Mouse (Mus musculus) liver, embryonic 12.5 days (tissue): ENCODE data around the gene Sdc4. TPM values are rescaled to one million over a fixed set of nuclear protein-coding genes. Genes with fewer than 3 reads are reported as not detected.

ENCODE experiments used
- ATAC-seq: fragments of 200-750 bp; cut with Nextera tagmentation; 2 replicates; pipeline ENCODE4 v1.8.0; 2017; ENCODE audit warnings: moderate number of reproducible peaks, mild to moderate bottlenecking, moderate library complexity
- H3K27ac ChIP-seq: fragments of 300-500 bp; sonication (generic); 2 replicates; pipeline ENCODE4 v1.5.1; 2016; ENCODE audit warnings: mild to moderate bottlenecking
- H3K27me3 ChIP-seq: fragments of 300-500 bp; sonication (generic); replicated peaks from 2 replicates; pipeline ENCODE4 v1.6.1; 2016; ENCODE audit warnings: mild to moderate bottlenecking, moderate library complexity
- H3K36me3 ChIP-seq: fragments of 300-500 bp; sonication (generic); 2 replicates; pipeline ENCODE4 v1.6.1; 2016; ENCODE audit warnings: mild to moderate bottlenecking, moderate library complexity
- H3K4me1 ChIP-seq: fragments of 300-500 bp; sonication (generic); 2 replicates; pipeline ENCODE4 v1.6.1; 2016
- H3K4me2 ChIP-seq: fragments of 300-500 bp; sonication (generic); 2 replicates; pipeline ENCODE4 v1.6.1; 2016; ENCODE audit warnings: mild to moderate bottlenecking, moderate library complexity
- H3K4me3 ChIP-seq: fragments of 300-500 bp; sonication (generic); 2 replicates; pipeline ENCODE4 v1.5.1; 2016; ENCODE audit warnings: mild to moderate bottlenecking, moderate library complexity
- H3K9ac ChIP-seq: fragments of 300-500 bp; sonication (generic); 2 replicates; pipeline ENCODE4 v1.6.1; 2016; ENCODE audit warnings: mild to moderate bottlenecking, moderate library complexity
- H3K9me3 ChIP-seq: fragments of 300-500 bp; sonication (generic); replicated peaks from 2 replicates; pipeline ENCODE4 v1.6.1; 2016; ENCODE audit warnings: mild to moderate bottlenecking, moderate library complexity
- WGBS: fragments of 180-500 bp; shearing (Covaris S2); methylation state at CpG from one replicate; pipeline ENCODE4 v1.1.7; 2016; ENCODE audit not compliant: insufficient replicate concordance; 5-methylcytosine and 5-hydroxymethylcytosine counted together
- polyA plus RNA-seq: library from polyadenylated mRNA; unstranded; fragments of >200 nt; fragmentation: Nextera tagmentation; extraction: Ambion mirVana; gene quantifications from 2 replicates; pipeline ENCODE4 v1.2.1, GENCODE M21; 2016

The Sdc4 gene
- polyA plus RNA-seq, 1 experiment from 2014 or later, result 31.8 TPM

- no peaks in the 10 kb centered on the region for H3K9me3 ChIP-seq
- 0 out of 2 replicates have a peak overlapping the region, but pooled peaks have one; percentile 17 for H3K4me2 ChIP-seq
- H3K4me3 ChIP-seq, result no peak overlapping the region
- H3K27me3 ChIP-seq, result peaks cover 87% of the 10 kb centered on the region
- no peak for ATAC-seq
- no peaks in the 10 kb centered on the region for H3K36me3 ChIP-seq
- H3K4me1 ChIP-seq, result no peaks in the 10 kb centered on the region
- H3K9ac ChIP-seq, result no peak overlapping the region
- no peak overlapping the region for H3K27ac ChIP-seq
- under 1% methylated on average over 22 of the region's 22 CpGs for WGBS
Observed at GRCm38 (mm10) chr2:164407708-164408107, 36.0 kb downstream of the Sdc4 start.

- WGBS, result 36% methylated on average over 5 of the region's 5 CpGs
- no peak for ATAC-seq
- Histone ChIP-seq H3K27me3 (peaks cover 99% of the 10 kb centered on the region), H3K9me3 (no peaks in the 10 kb centered on the region), H3K4me3 (no peak overlapping the region), H3K36me3 (no peaks in the 10 kb centered on the region), H3K9ac (no peak overlapping the region), H3K4me2 (no peak overlapping the region), H3K27ac (no peak overlapping the region), H3K4me1 (no peaks in the 10 kb centered on the region)
Observed at GRCm38 (mm10) chr2:164405519-164405918, 38.2 kb downstream of the Sdc4 start.

GRCm38 (mm10) chr2:164405060-164405459, 38.6 kb downstream of the Sdc4 start, which contains the start of gene Matn4:
TSS of gene Matn4 (minus strand) at chr2:164405160.
- Histone ChIP-seq H3K27me3 (peaks cover 99% of the 10 kb centered on the region), H3K9ac (no peak within 1 kb of the TSS), H3K36me3 (no peaks in the 10 kb centered on the region), H3K4me2 (peak within 1 kb of the TSS; percentile 44), H3K9me3 (no peaks in the 10 kb centered on the region), H3K4me1 (no peaks in the 10 kb centered on the region), H3K27ac (no peak within 1 kb of the TSS), H3K4me3 (peak within 1 kb of the TSS; percentile 21; the same call in 1 of the 2 replicates)
- 7% methylated on average over 9 of the region's 9 CpGs for WGBS
- ATAC-seq, result no peak

GRCm38 (mm10) chr2:164404082-164404990, 39.4 kb downstream of the Sdc4 start:
- WGBS, result 2% methylated on average over 49 of the region's 49 CpGs
- Histone ChIP-seq H3K27me3 (peaks cover 99% of the 10 kb centered on the region), H3K9ac (no peak overlapping the region), H3K4me1 (no peaks in the 10 kb centered on the region), H3K4me2 (peak overlapping the region; percentile 44), H3K4me3 (peak overlapping the region; percentile 21; the same call in 1 of the 2 replicates), H3K9me3 (no peaks in the 10 kb centered on the region), H3K36me3 (no peaks in the 10 kb centered on the region), H3K27ac (no peak overlapping the region)
- no peak for ATAC-seq

GRCm38 (mm10) chr2:164403396-164404081, 40.1 kb downstream of the Sdc4 start:
- H3K27me3 ChIP-seq, result peaks cover 98% of the 10 kb centered on the region
- H3K4me2 ChIP-seq, result no peak overlapping the region
- H3K4me3 ChIP-seq, result no peak overlapping the region
- 10% methylated on average over 14 of the region's 14 CpGs for WGBS
- H3K36me3 ChIP-seq, result no peaks in the 10 kb centered on the region
- H3K9me3 ChIP-seq, result no peaks in the 10 kb centered on the region
- H3K4me1 ChIP-seq, result no peaks in the 10 kb centered on the region
- no peak overlapping the region for H3K27ac ChIP-seq
- ATAC-seq, result no peak
- no peak overlapping the region for H3K9ac ChIP-seq

GRCm38 (mm10) chr2:164402906-164403305, 40.8 kb downstream of the Sdc4 start, which contains the start of gene Rbpjl:
TSS of gene Rbpjl (plus strand) at chr2:164403141.
- ATAC-seq, result 0 out of 2 replicates have a peak, but pooled peaks have one; percentile 35

GRCm38 (mm10) chr2:164396911-164397310, 46.8 kb downstream of the Sdc4 start:
- no peak overlapping the region for H3K9ac ChIP-seq
- H3K4me1 ChIP-seq, result no peaks in the 10 kb centered on the region
- no peak overlapping the region for H3K27ac ChIP-seq
- no peak for ATAC-seq
- H3K4me2 ChIP-seq, result no peak overlapping the region
- H3K36me3 ChIP-seq, result no peaks in the 10 kb centered on the region
- peaks cover 48% of the 10 kb centered on the region for H3K27me3 ChIP-seq
- 58% methylated on average over 12 of the region's 12 CpGs for WGBS
- H3K4me3 ChIP-seq, result no peak overlapping the region
- H3K9me3 ChIP-seq, result peaks cover 11% of the 10 kb centered on the region

More at GRCm38 (mm10) chr2:164402906-164403305, 40.8 kb downstream of the Sdc4 start, which contains the start of gene Rbpjl:
- no peaks in the 10 kb centered on the region for H3K36me3 ChIP-seq
- H3K9ac ChIP-seq, result no peak within 1 kb of the TSS
- no peaks in the 10 kb centered on the region for H3K4me1 ChIP-seq
- WGBS, result 8% methylated on average over 17 of the region's 17 CpGs
- H3K27me3 ChIP-seq, result peaks cover 91% of the 10 kb centered on the region
- H3K27ac ChIP-seq, result no peak within 1 kb of the TSS
- H3K9me3 ChIP-seq, result peaks cover 3% of the 10 kb centered on the region
- no peak within 1 kb of the TSS for H3K4me3 ChIP-seq
- no peak within 1 kb of the TSS for H3K4me2 ChIP-seq

GRCm38 (mm10) chr2:164396076-164396475, 47.6 kb downstream of the Sdc4 start:
- ATAC-seq, result no peak
- H3K4me2 ChIP-seq, result no peak overlapping the region
- 82% methylated on average over 7 of the region's 7 CpGs for WGBS
- H3K36me3 ChIP-seq, result no peaks in the 10 kb centered on the region
- peaks cover 44% of the 10 kb centered on the region for H3K27me3 ChIP-seq
- peaks cover 11% of the 10 kb centered on the region for H3K9me3 ChIP-seq
- H3K4me1 ChIP-seq, result no peaks in the 10 kb centered on the region
- no peak overlapping the region for H3K9ac ChIP-seq
- no peak overlapping the region for H3K27ac ChIP-seq
- H3K4me3 ChIP-seq, result no peak overlapping the region

GRCm38 (mm10) chr2:164393126-164393525, 50.6 kb downstream of the Sdc4 start:
- H3K27ac ChIP-seq, result no peak overlapping the region
- no peak overlapping the region for H3K4me3 ChIP-seq
- no peak overlapping the region for H3K4me2 ChIP-seq
- H3K27me3 ChIP-seq, result peaks cover 46% of the 10 kb centered on the region
- WGBS, result 65% methylated on average over 29 of the region's 29 CpGs
- H3K4me1 ChIP-seq, result no peaks in the 10 kb centered on the region
- H3K9ac ChIP-seq, result no peak overlapping the region
- no peak for ATAC-seq
- peaks cover 10% of the 10 kb centered on the region for H3K9me3 ChIP-seq
- no peaks in the 10 kb centered on the region for H3K36me3 ChIP-seq

GRCm38 (mm10) chr2:164389499-164389898, 54.2 kb downstream of the Sdc4 start:
- H3K4me2 ChIP-seq, result peak overlapping the region; percentile 65
- peak; percentile 44 for ATAC-seq
- H3K36me3 ChIP-seq, result no peaks in the 10 kb centered on the region
- peaks cover 68% of the 10 kb centered on the region for H3K27me3 ChIP-seq
- H3K27ac ChIP-seq, result no peak overlapping the region
- no peak overlapping the region for H3K9ac ChIP-seq
- WGBS, result 2% methylated on average over 30 of the region's 30 CpGs
- H3K4me3 ChIP-seq, result peak overlapping the region; percentile 42
- H3K4me1 ChIP-seq, result no peaks in the 10 kb centered on the region
- H3K9me3 ChIP-seq, result no peaks in the 10 kb centered on the region

GRCm38 (mm10) chr2:164389020-164389419, 54.7 kb downstream of the Sdc4 start, which contains the start of gene Slpi:
TSS of gene Slpi (minus strand) at chr2:164389095.
- peaks cover 67% of the 10 kb centered on the region for H3K27me3 ChIP-seq
- 3% methylated on average over 17 of the region's 17 CpGs for WGBS
- no peak within 1 kb of the TSS for H3K27ac ChIP-seq
- H3K36me3 ChIP-seq, result no peaks in the 10 kb centered on the region
- ATAC-seq, result no peak
- peak within 1 kb of the TSS; percentile 65 for H3K4me2 ChIP-seq
- H3K9me3 ChIP-seq, result no peaks in the 10 kb centered on the region
- no peak within 1 kb of the TSS for H3K9ac ChIP-seq
- no peaks in the 10 kb centered on the region for H3K4me1 ChIP-seq
- H3K4me3 ChIP-seq, result peak within 1 kb of the TSS; percentile 42

GRCm38 (mm10) chr2:164386953-164387352, 56.7 kb downstream of the Sdc4 start:
- no peak overlapping the region for H3K27ac ChIP-seq
- no peak overlapping the region for H3K9ac ChIP-seq
- no peak overlapping the region for H3K4me3 ChIP-seq
- no peak for ATAC-seq
- H3K4me2 ChIP-seq, result no peak overlapping the region
- H3K9me3 ChIP-seq, result no peaks in the 10 kb centered on the region
- peaks cover 60% of the 10 kb centered on the region for H3K27me3 ChIP-seq
- no peaks in the 10 kb centered on the region for H3K36me3 ChIP-seq
- H3K4me1 ChIP-seq, result no peaks in the 10 kb centered on the region
- WGBS, result 4% methylated on average over 8 of the region's 8 CpGs
